Mouse (Mus musculus) brain, embryonic 14.5 days (tissue): ENCODE results near the gene Negr1.

Experiments
- CTCF ChIP-seq: fragments of 200-500 bp; IDR thresholded peaks from 2 replicates; pipeline ENCODE4 v1.5.1; 2012; ENCODE audit warnings: inconsistent platforms, mild to moderate bottlenecking, moderate library complexity, borderline replicate concordance; ENCODE audit not compliant: insufficient read depth, insufficient read length; ENCODE audit errors: extremely low read depth
- POLR2A ChIP-seq: fragments of 200-500 bp; IDR thresholded peaks from 2 replicates; pipeline ENCODE4 v1.6.1; 2012; ENCODE audit warnings: mild to moderate bottlenecking, inconsistent platforms, borderline replicate concordance; ENCODE audit not compliant: poor library complexity, insufficient read depth, insufficient read length, severe bottlenecking; ENCODE audit errors: extremely low read depth

GRCm38 (mm10) chr3:157334169-157334568 is 772.6 kb downstream of the Negr1 start:
- TF ChIP-seq CTCF (no peak), POLR2A (no peak)
